Mouse (Mus musculus) embryo, embryonic 10 days (tissue): ENCODE data around the gene Psmb4.
"Not testable (repeated sequence)": the region's sequence is repeated elsewhere in the genome, so short reads cannot be mapped to it uniquely, and the experiment has no call there.

ENCODE experiments used
- DNase-seq: peaks from one replicate; pipeline ENCODE4 v3.0.0-alpha.2; 2015; ENCODE audit warnings: low spot score

Psmb4 gene

DNA sequence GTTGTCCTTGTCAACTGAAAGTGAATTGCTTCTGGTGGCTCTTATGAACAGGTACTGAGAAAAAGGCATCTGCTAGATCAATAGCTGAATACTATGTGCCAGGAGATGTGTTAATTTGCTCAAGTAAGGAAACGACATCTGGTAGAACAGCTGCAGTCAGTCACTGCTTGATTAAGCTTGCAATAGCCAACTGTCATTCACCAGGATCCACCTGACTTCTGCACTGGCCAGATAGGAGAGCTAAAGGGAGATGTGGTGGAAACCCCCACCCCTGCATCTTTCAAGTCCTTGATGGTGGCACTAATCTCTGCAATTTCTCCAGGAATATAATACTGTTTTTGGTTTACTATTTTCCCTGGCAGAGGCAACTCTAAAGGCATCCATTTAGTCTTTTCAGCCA is 19.7 kb upstream of the Psmb4 start:
- DNase-seq = no peak

DNA sequence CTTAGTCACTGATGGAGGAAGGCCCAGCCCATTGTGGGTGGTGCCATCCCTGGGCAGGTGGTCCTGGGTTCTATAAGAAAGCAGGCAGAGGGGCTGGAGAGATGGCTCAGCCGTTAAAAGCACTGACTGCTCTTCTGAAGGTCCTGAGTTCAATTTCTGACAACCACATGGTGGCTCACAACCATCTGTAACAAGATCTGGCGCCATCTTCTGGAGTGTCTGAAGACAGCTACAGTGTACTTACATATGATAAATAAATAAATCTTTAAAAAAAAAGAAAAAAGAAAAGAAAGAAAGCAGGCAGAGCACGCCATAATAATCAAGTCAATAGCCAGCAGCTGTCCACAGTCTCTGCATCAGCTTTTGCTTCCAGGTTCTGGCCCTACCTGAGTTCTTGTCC is 18.0 kb upstream of the Psmb4 start:
- not testable (repeated sequence) for DNase-seq

DNA sequence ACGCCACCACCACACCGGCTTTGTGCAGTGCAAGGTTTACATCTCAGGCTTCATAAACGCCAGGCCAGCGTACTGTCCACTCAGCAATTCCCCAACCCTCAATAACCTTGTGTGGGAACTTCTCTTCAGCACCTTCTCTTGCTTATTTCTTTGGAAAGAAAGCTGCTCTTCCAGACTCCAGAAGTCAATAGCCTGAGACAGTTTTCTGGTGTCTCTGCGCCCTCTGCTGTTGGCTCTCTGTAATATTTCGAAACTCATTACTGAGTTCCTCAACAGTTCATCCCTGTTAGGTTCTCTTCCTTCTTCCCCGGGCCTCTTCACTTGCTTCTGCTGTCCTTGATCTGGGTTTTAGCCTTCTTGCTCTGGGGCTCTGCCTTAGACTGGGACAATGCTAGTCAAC is 16.0 kb upstream of the Psmb4 start:
- peak; percentile 73 for DNase-seq

DNA sequence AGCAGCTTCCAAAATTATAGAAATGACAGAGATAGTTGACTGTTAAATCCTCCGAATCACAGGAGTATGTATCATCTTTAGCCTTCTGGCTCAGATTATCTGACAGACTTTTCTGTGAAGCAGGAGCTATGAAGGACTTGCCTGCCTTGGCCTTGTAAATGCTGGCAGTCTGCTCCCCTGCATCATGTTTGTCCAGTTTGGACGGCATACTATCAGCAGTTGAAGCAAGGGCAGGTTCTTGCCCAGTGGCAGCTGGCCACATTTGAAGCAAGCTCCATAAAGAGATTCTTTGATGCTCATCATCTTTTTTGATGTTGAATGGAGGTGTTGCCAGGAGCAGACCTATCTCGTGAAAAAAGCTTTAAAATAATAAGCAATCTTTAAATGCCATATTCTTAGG is 7.3 kb upstream of the Psmb4 start:
- DNase-seq = no peak

DNA sequence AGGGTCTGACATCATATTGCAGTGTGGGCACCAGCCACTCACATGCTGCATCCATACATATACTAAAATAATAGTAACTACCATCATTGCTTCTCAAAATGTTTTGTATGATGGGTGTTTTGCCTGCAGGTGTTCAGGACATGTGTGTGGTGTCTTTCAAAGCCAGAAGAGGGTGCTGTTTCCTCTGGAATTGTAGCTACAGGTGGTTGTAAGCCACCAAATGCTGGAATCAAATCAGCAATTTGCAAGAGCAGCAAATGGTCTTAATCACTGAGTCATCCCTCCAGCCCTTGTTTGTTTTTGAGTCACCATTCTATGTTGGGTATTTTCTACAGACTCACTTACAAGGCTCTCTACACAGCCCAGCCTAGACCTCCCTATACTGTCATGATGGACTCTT is 1.8 kb upstream of the Psmb4 start:
- peak; percentile 55 for DNase-seq

DNA sequence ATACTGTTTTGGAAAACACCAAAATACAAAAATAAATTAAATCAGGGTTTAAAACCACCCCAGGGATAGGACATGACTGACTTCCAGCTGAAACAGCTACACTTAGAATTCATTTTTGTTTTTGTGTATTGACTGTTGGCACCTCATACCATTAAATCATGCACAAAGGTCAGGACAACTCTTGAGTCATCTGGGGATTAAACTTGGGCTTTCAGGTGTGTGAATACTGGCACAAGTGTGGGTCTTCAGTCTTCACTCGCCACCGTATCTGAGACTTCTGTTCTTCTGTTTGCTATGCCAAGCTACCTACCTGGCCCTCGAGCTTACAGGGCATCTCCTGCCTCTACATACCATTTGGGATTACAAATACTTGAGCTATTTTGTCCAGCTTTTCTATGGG is 4.2 kb downstream of the Psmb4 start:
- no peak for DNase-seq

DNA sequence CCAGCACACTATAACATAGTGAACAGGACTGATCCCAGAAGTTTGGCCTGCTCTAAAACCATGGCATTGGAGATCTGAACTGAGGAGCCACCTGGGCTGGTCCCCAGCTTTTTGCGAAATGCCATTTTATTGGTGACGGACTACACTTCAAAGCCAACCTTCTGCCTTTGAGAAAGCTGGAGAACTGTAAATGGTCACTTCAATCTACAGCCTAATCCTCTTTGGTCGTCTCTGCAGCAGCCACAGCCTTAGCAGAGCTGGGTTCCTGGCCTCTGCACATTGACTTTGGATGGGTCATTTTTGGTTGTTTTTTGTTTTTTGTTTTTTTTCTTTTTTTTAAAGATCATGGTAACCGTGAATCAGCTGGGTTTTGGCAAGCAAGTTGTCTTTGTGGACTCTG is 4.9 kb downstream of the Psmb4 start:
- no peak for DNase-seq

DNA sequence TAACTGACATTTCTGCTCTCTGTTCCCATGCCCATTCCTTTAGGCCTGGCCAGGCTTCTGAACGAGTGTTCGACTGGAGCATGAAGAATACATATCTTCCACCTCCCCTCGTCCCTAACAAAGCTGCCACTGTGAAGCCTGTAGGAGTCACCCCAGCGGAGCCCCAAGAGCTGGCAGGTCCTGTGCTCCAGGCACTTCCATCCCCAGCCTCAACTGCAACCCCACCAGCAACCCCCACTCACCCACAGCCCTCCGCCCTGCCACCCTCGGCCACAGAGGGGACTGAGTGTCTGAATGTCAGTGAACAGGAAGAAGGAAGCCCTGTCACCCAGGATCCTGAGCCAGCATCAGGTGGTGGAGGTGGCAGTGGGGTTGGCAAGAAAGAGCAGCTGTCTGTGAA is 8.1 kb downstream of the Psmb4 start:
- DNase-seq = no peak

DNA sequence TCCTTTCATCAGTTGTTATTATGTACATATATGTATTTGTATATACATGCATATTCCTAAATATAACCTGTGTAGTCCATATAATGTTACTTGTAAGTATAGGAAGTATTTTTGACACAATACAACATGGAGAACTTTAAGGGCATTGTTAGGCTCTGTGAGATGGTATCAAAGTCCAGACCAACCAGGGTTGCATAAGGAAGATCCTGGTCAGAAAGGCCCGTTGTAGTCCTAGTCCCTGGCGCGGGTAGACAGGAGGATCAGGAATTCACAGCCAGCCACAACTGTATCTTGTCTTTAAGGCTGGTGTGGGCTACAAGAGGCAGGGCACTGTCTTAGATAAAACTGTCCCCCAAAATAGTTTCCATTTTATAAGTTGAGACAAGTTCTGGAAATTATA is 17.8 kb downstream of the Psmb4 start:
- DNase-seq = no peak

DNA sequence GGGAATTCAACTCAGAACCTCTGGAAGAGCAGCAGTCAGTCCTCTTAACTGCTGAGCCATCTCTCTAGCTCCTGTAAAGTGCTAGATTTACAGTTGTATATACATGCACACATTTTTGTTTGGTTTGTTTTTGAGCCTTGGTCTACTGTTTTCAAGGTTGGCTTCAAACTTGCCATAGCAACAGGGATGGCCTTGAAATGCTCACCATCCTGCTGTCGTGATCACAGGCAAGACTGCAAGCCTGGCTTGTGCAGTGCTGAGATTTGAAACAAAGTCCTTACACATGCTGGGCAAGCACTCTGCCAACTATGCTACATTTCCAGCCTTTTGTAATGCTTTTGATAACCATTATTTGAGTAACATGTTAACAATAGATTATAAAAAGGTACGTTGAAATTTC is 27.3 kb downstream of the Psmb4 start:
- no peak for DNase-seq

DNA sequence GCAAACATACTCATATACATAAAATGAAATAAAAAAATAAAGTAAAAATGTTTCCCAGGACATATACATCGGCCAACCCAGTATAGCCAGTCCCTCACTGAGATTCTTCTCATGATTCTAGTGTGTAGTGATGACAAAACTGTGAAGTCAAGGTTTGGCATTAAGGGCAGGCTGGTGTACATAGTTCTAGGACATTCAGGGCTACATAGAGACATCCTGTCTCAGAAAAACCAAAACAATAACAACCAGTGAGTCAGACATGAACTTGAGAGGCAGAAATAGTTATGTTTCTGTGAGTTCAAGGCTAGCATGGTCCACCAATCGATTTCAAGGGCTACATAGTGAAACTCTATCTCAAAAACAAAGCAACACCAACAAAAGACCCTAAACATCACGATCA is 34.5 kb downstream of the Psmb4 start:
- DNase-seq = no peak

DNA sequence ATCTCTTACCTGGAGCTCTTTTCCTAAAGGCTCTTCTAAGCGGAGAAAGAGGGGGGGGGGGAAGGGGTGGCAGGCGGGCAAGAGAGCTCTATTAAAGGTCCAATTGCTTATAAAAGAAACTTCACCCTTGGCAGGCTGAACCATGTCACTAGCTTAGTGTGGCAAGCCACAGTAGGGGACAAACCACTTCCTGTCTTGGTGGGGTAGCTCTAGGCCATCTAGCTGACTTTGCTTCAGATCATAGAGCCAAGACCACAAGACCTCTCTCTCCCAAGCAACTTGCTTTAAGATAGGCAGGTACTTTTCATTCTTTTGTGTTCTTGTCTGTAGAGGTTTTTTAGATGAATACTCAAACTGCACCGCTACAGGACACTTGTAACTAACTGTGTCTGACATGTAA is 35.0 kb downstream of the Psmb4 start:
- DNase-seq = no peak

DNA sequence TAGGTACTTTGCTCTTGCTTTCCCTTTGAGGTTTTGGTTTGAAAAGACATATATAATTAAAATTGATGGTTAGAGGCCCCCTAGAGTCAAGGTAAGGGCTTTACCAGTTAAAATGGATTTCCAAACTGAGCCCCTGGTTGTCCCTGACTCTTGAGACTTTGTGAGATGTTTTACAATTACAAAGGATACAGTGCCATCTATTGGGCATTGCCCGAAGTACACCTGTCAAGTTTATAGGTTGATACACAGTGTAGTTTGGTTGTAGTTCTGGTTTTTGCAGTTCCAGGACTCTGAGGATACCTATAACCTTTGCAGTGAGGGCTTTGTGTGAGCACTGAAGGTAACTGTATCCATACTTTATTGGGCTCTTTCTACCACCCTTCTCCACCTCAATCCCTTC is 37.4 kb downstream of the Psmb4 start:
- peak; percentile 74 for DNase-seq

DNA sequence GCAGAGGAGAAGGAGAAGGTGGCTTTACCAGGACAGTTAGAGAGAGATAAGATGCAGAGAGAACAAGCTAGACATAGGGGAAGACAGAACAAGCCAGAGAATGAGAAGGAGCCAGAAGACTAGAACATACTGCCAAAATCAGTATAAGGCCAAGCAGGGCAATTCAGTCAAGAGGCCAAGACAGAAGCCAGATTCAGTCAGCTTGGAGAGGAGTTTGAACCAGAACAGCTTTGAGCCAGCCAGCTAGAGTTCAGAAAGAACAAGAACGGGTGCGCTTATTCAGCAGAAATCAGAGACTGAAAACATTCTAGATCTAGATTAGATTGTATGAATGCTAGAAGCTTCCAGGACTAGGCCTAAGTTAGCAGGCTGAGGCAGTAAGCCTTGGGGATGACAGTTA is 39.4 kb downstream of the Psmb4 start:
- no peak for DNase-seq

DNA sequence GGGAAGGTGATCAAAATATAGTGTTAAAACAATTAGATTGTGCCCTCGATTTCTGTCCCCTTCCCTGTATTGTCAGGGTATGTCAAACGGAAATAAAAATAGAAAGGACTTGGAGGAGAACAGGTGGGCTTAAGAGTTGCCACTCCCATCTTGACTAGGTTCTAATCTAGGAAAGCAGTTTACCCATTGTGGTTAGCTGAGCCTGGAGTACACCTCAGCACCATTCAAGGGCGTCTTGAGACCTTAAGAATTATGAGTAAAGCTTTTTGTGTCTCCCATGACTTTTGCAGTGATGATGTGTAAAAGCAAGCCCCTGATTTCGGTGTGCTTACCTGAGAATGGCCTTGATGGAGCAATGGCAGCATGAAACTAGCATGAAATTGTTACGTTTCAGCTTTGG is 47.7 kb downstream of the Psmb4 start:
- DNase-seq = no peak

DNA sequence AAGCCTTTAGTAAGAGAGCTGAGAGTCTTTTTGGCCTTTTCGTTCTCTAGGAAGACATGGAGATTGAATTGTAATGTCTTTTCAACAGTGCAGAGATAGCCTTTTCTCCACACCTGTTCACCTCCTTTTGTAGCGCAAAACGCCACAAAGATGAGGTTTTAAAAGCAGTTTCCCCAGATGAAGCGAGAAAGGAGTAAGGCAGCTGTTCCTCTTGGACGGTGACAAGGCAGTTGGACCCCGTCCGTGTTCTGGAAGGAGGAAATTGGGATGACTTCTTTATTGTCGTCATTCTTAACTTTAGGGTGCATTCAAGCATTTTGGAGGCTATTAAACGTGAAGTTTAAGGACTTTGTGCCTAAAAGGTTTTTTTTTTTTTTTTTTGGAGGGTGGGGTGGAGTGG is 48.1 kb downstream of the Psmb4 start:
- peak; percentile 13 for DNase-seq

DNA sequence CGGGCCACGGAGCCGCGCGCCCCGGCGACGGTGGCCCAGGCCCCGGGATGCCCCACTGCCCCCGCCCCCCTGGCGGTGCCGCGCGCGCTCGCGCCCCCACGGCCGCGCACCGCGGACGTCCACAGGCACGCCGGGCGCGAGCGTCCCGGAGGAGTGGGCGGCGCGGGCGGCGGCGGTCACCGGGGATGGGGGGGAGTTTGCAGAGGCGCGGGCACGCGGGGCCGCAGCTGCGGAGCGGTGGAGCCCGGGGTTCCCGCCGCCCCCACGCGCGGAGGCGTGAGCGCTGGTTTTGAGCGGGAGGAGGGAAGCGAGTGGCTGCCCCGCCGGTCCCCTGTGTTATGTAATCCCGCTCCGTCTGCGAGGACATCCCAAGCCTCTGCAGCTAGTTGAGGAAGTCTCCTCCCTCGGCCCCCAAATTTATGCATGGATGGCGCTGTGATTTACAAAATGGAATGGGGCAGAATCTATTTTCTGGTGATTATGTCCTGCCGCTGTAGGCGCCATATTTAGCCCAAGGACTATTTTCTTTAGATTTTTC is 48.7 kb downstream of the Psmb4 start:
- peak; percentile 79 for DNase-seq

DNA sequence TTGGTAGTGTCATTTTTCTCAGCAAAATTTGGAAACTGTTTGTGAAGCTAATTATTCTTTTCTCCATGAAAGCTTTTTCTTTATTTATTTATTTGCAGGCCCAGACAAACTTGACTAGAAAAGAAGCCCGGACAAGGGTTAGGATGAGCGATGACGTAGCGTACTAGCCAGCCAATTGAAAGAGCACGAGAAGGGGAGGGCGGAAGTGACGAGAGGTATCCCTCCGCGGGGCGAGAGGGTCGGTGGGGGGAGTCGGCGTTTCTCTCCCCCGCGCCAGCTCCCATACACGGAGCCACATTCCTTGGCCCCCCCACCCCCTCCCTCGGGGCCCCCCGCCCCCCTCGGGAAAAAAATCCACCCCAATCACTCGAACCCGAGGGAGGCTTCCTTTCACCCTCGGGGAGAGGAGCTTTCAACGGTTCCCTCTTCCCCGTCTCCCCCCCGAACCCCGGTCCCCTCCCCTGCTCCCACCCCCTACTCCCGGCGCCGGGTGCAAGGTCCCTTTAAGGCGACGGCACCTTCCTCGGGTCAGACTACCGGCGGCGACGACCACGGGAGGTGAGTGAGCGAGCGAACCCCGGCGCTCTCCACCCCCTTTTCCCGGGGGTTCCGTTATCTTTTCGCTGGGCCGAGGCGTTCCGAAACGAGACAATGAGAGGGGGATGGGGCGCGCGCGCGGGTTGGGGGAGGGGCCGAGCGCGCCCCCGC is 49.4 kb downstream of the Psmb4 start, which contains the start of gene Pogz:
Pogz (plus strand) TSS at position 385 of the 708 bp plus-strand sequence.
- DNase-seq = peak; percentile 98

DNA sequence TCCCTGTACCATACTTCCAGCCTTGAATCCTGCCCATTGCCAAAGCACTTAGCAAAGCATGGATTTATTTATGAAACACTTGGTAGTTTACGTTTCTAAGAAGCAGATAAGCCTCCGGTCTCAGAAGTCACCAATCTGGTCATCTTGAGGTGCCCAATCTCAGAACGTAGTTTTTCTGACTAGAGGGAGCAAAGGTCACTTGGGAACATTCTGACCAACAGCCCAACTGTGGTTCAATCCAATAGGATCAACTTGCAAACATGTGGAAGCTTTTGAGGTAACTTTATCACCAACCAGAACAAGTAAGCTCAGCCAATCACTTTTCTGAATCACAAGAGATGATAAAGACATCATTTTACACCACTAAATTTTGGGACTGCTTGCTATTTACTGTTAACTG is 51.4 kb downstream of the Psmb4 start:
- no peak for DNase-seq
